Mouse (Mus musculus): ENCODE measurements around the gene Olfr1216.
"Not testable (repeated sequence)": the region's sequence is repeated elsewhere in the genome, so short reads cannot be mapped to it uniquely, and the experiment has no call there.

DNA sequence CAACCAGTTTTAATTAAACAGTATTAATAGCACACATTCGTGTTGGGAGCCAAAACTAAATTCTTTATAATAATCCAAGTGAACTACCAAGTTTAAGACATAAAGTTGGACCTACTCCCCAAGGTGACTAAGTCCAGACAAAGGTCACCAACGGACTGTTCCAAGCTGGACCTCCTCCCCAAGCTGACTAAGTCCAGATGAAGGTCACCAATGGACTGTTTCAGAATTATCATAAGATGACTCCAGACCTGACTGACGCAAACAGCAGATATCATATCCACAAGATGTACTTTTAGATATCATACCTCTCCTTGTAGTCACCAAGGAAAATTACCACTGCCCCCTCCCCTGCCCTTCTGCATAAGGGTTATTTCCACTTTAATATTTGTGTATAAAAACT, 3.3 kb upstream of the Olfr1216 start:
- not testable (repeated sequence) for TF ChIP-seq CTCF (IDR thresholded peaks at IDR 0.05; ENCODE audit: borderline replicate concordance, control insufficient read depth, extremely low read depth, insufficient read depth, low read length, poor library complexity); POLR2A (IDR thresholded peaks at IDR 0.05; ENCODE audit: control insufficient read depth, extremely low read depth, insufficient read depth, low read length, poor library complexity)

All from thymus, adult 2 months (tissue).